In the genomic region with DNA sequence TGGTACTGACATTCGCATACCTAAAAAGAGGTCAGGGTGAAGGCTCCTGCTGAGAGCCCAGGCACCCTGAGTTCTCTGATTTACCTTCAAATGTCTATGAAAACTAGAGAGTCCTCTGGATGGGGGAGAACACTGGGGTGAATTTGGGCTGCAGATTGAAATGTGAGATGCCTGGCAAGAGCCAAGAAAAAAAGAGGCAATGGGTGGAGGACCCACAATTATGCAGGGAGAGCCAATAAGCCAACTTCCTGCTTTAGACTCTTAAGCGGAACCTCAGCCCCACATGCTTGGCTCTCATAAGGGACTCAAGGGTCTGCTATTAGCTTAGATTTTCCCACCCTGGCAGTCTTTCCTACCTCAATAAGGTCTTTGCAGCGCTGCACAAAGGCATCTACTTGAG, we compare ENCODE assay signal across 18 mouse cellular contexts. TPM values are rescaled to one million over a fixed set of nuclear protein-coding genes. Genes with fewer than 3 reads are reported as not detected.
DNase-seq lines count a peak whose midpoint lies in the region; ATAC-seq lines count a peak whose summit lies in the region.
"Had no signal": no experiment of that assay in that cellular context is flagged by ENCODE, and none has a peak within 500 bp of the region (broad histone marks: within the 10 kb centered on the region; RNA-seq: fewer than 3 reads in every experiment).

No protein-coding gene starts in this region.

- peaks cover 27% of the 10 kb centered on the region for H3K4me1 ChIP-seq in embryonic facial prominence, embryonic 12.5 days
- peaks cover 28% of the 10 kb centered on the region for H3K4me1 ChIP-seq in embryonic facial prominence, embryonic 10.5 days
- H3K4me1 ChIP-seq in liver, embryonic 16.5 days (ENCODE audit: control insufficient read depth, low read depth, low read length) = peaks cover 22% of the 10 kb centered on the region
- peaks cover 37% of the 10 kb centered on the region for H3K4me1 ChIP-seq in liver, embryonic 12.5 days
- H3K4me1 ChIP-seq in brown adipose tissue, adult 24 weeks (ENCODE audit: control insufficient read depth, insufficient read depth, insufficient read length, low read length) = peaks cover 9% of the 10 kb centered on the region

- H3K36me3 ChIP-seq in embryonic facial prominence, embryonic 12.5 days = no peaks in the 10 kb centered on the region
- no peaks in the 10 kb centered on the region for H3K36me3 ChIP-seq in embryonic facial prominence, embryonic 10.5 days (replicated peaks)
- H3K36me3 ChIP-seq in liver, embryonic 16.5 days (ENCODE audit: control insufficient read depth, insufficient read depth) = no peaks in the 10 kb centered on the region
- H3K36me3 ChIP-seq in liver, embryonic 12.5 days = no peaks in the 10 kb centered on the region
- H3K36me3 ChIP-seq: G1E; limb, embryonic 12.5 days; neural tube, embryonic 15.5 days had no signal

- no peak overlapping the region for H3K4me3 ChIP-seq in embryonic facial prominence, embryonic 12.5 days
- no peak overlapping the region for H3K4me3 ChIP-seq in embryonic facial prominence, embryonic 10.5 days
- H3K4me3 ChIP-seq in liver, embryonic 16.5 days (ENCODE audit: low read depth, low read length) = no peak overlapping the region
- no peak overlapping the region for H3K4me3 ChIP-seq in liver, embryonic 12.5 days
- 0 out of 2 replicates have a peak overlapping the region, but pooled peaks have one; percentile 0 for H3K4me3 ChIP-seq in brown adipose tissue, adult 24 weeks (ENCODE audit: insufficient read depth, low read depth, low read length)
- H3K4me3 ChIP-seq: limb, embryonic 12.5 days; neural tube, embryonic 15.5 days had no signal

- H3K9me3 ChIP-seq in embryonic facial prominence, embryonic 12.5 days = no peaks in the 10 kb centered on the region
- no peaks in the 10 kb centered on the region for H3K9me3 ChIP-seq in embryonic facial prominence, embryonic 10.5 days
- H3K9me3 ChIP-seq in liver, embryonic 16.5 days (replicated peaks; ENCODE audit: control insufficient read depth, low read length) = no peaks in the 10 kb centered on the region
- no peaks in the 10 kb centered on the region for H3K9me3 ChIP-seq in liver, embryonic 12.5 days (replicated peaks)
- H3K9me3 ChIP-seq: G1E; limb, embryonic 12.5 days; neural tube, embryonic 15.5 days had no signal

- 70% methylated on average over 3 of the region's 3 CpGs for WGBS in embryonic facial prominence, embryonic 12.5 days
- 77% methylated on average over 3 of the region's 3 CpGs for WGBS in embryonic facial prominence, embryonic 10.5 days
- WGBS in liver, embryonic 16.5 days (ENCODE audit: insufficient replicate concordance) = 57% methylated on average over 3 of the region's 3 CpGs
- WGBS in liver, embryonic 12.5 days (ENCODE audit: insufficient replicate concordance) = 55% methylated on average over 3 of the region's 3 CpGs

- no peak overlapping the region for H3K9ac ChIP-seq in embryonic facial prominence, embryonic 12.5 days
- no peak overlapping the region for H3K9ac ChIP-seq in liver, embryonic 16.5 days (ENCODE audit: low read depth, low read length)
- H3K9ac ChIP-seq in liver, embryonic 12.5 days = no peak overlapping the region
- H3K9ac ChIP-seq: limb, embryonic 12.5 days; neural tube, embryonic 15.5 days had no signal

- ATAC-seq in embryonic facial prominence, embryonic 12.5 days (ENCODE audit: insufficient number of reproducible peaks, insufficient read depth, low FRiP score, low TSS enrichment) = no peak
- no peak for ATAC-seq in liver, embryonic 16.5 days (ENCODE audit: low read depth)
- ATAC-seq in liver, embryonic 12.5 days = no peak
- 0 out of 2 replicates have a peak, but pooled peaks have one; percentile 38 for ATAC-seq in monocyte, adult 5-6 weeks (replicated peaks; ENCODE audit: insufficient number of reproducible peaks, low FRiP score, low TSS enrichment, poor library complexity, severe bottlenecking)
- ATAC-seq: CD4-positive, CD25-positive, alpha-beta regulatory T cell, adult 4 months had no signal

- H3K4me2 ChIP-seq in embryonic facial prominence, embryonic 12.5 days (replicated peaks) = no peak overlapping the region
- H3K4me2 ChIP-seq in liver, embryonic 16.5 days (ENCODE audit: low read depth, low read length) = no peak overlapping the region
- H3K4me2 ChIP-seq in liver, embryonic 12.5 days = no peak overlapping the region
- H3K4me2 ChIP-seq: limb, embryonic 12.5 days; neural tube, embryonic 15.5 days had no signal

- 0 out of 2 replicates have a peak overlapping the region, but pooled peaks have one; percentile 4 for H3K27ac ChIP-seq in embryonic facial prominence, embryonic 12.5 days
- H3K27ac ChIP-seq in embryonic facial prominence, embryonic 10.5 days (replicated peaks) = no peak overlapping the region
- peak overlapping the region; percentile 32 for H3K27ac ChIP-seq in liver, embryonic 16.5 days (ENCODE audit: low read length)
- no peak overlapping the region for H3K27ac ChIP-seq in liver, embryonic 12.5 days
- no peak overlapping the region for H3K27ac ChIP-seq in brown adipose tissue, adult 24 weeks (replicated peaks; ENCODE audit: low read depth, low read length)
- H3K27ac ChIP-seq: limb, embryonic 12.5 days; neural tube, embryonic 15.5 days had no signal

- DNase-seq in embryonic facial prominence, embryonic 10.5 days (ENCODE audit: low spot score) = no peak
- no peak for DNase-seq in adrenal gland, postnatal 14 days
- DNase-seq in adrenal gland, adult 2 months = no peak
- DNase-seq: cerebellum, adult 11 months; cerebellum, postnatal 36 days; kidney, adult 2 months; kidney, postnatal 14 days; retina, postnatal 1 day had no signal

- H3K27me3 ChIP-seq in embryonic facial prominence, embryonic 12.5 days = no peaks in the 10 kb centered on the region
- peaks cover 17% of the 10 kb centered on the region; the same call in 1 of the 2 replicates for H3K27me3 ChIP-seq in embryonic facial prominence, embryonic 10.5 days (replicated peaks; ENCODE audit: low read depth, poor library complexity, severe bottlenecking)
- H3K27me3 ChIP-seq in liver, embryonic 16.5 days (ENCODE audit: control insufficient read depth, insufficient read depth, low read depth, low read length) = no peaks in the 10 kb centered on the region
- peaks cover 43% of the 10 kb centered on the region for H3K27me3 ChIP-seq in liver, embryonic 12.5 days (replicated peaks)
- H3K27me3 ChIP-seq: limb, embryonic 12.5 days; neural tube, embryonic 15.5 days had no signal

RNA-seq across cellular contexts. Expression of gene Dnah2, which starts 32.2 kb away (rescaled TPM):
- polyA plus RNA-seq in embryonic facial prominence, embryonic 12.5 days (2016; fragmentation: Nextera tagmentation; extraction: Ambion mirVana) = 2.4 and 2.8 TPM in 2 replicates
- 1.3 and 1.4 TPM in 2 replicates for polyA plus RNA-seq in embryonic facial prominence, embryonic 10.5 days (2016; fragmentation: Nextera tagmentation; extraction: Ambion mirVana)
- 0.07 and 0.09 TPM in 2 replicates for polyA plus RNA-seq in liver, embryonic 16.5 days (2015; fragmentation: Nextera tagmentation; extraction: Ambion mirVana)
- polyA plus RNA-seq in liver, embryonic 12.5 days (2016; fragmentation: Nextera tagmentation; extraction: Ambion mirVana) = 0.06 and 0.17 TPM in 2 replicates
- not detected in 2 replicates for polyA plus RNA-seq in brown adipose tissue, adult 24 weeks (2012; ENCODE audit: insufficient read depth, insufficient read length, missing spikeins)
- 1.4 to 6.4 TPM (median 4.7 TPM) in 3 replicates for total RNA-seq in monocyte, adult 5-6 weeks (2017)
- total RNA-seq in adrenal gland, postnatal 14 days (2021) = 0.22 and 0.49 TPM in 2 replicates
- under 1 TPM; 0.32 to 0.66 TPM for total RNA-seq in adrenal gland, adult 2 months (2021)
- 0.19 and 0.28 TPM in 2 replicates for polyA plus RNA-seq in adrenal gland, adult 2 months (2012; rRNA removed)
- total RNA-seq: hematopoietic stem cell, adult 5-6 weeks had no signal

RNA-seq across cellular contexts. Expression of gene Efnb3, which starts 43.3 kb away (rescaled TPM):
- 57.0 and 61.9 TPM in 2 replicates for polyA plus RNA-seq in embryonic facial prominence, embryonic 12.5 days (2016; fragmentation: Nextera tagmentation; extraction: Ambion mirVana)
- polyA plus RNA-seq in embryonic facial prominence, embryonic 10.5 days (2016; fragmentation: Nextera tagmentation; extraction: Ambion mirVana) = 29.5 and 29.8 TPM in 2 replicates
- 0.27 and 0.39 TPM in 2 replicates for polyA plus RNA-seq in liver, embryonic 16.5 days (2015; fragmentation: Nextera tagmentation; extraction: Ambion mirVana)
- polyA plus RNA-seq in liver, embryonic 12.5 days (2016; fragmentation: Nextera tagmentation; extraction: Ambion mirVana) = 1.7 and 2.3 TPM in 2 replicates
- not detected in 2 replicates for polyA plus RNA-seq in brown adipose tissue, adult 24 weeks (2012; ENCODE audit: insufficient read depth, insufficient read length, missing spikeins)
- total RNA-seq in monocyte, adult 5-6 weeks (2017) = 0.49 to 0.96 TPM in 2 of 3 replicates, not detected in the other
- 1.5 and 2.0 TPM in 2 replicates for total RNA-seq in adrenal gland, postnatal 14 days (2021)
- under 1 TPM; 0.52 to 0.69 TPM for total RNA-seq in adrenal gland, adult 2 months (2021)
- 0.77 and 1.3 TPM in 2 replicates for polyA plus RNA-seq in adrenal gland, adult 2 months (2012; rRNA removed)

Comparison
In these comparisons a context has a peak if more than half of its experiments do, and no peak if none do; other contexts are left out.
1. H3K27ac ChIP-seq: peak in embryonic facial prominence, embryonic 12.5 days (single experiment) and liver, embryonic 16.5 days (single experiment); none in embryonic facial prominence, embryonic 10.5 days (single experiment), liver, embryonic 12.5 days (single experiment) and brown adipose tissue, adult 24 weeks (single experiment).